Mouse (Mus musculus) embryonic facial prominence, embryonic 11.5 days (tissue): ENCODE measurements around the gene Vps54. TPM values are rescaled to one million over a fixed set of nuclear protein-coding genes. Genes with fewer than 3 reads are reported as not detected.

Experiments used
- ATAC-seq: fragments of 200-750 bp; cut with Nextera tagmentation; replicated peaks from 2 replicates; pipeline ENCODE4 v1.8.0; 2017; ENCODE audit warnings: low read depth; ENCODE audit not compliant: insufficient number of reproducible peaks, low FRiP score, low TSS enrichment
- DNase-seq: peaks from one replicate; pipeline ENCODE4 v3.0.0-alpha.2; 2015; ENCODE audit warnings: low spot score
- H3K27ac ChIP-seq: fragments of 300-500 bp; sonication (generic); replicated peaks from 2 replicates; pipeline ENCODE4 v1.5.1; 2014; ENCODE audit warnings: mild to moderate bottlenecking, low read depth, low read length, control low read depth
- H3K27me3 ChIP-seq: fragments of 300-500 bp; sonication (generic); 2 replicates; pipeline ENCODE4 v1.6.1; 2014; ENCODE audit warnings: mild to moderate bottlenecking, low read length, moderate library complexity, mixed read lengths; ENCODE audit not compliant: control insufficient read depth, insufficient read depth
- H3K36me3 ChIP-seq: fragments of 300-500 bp; sonication (generic); replicated peaks from 2 replicates; pipeline ENCODE4 v1.6.1; 2014; ENCODE audit warnings: low read depth, mild to moderate bottlenecking, low read length, moderate library complexity, mixed read lengths; ENCODE audit not compliant: control insufficient read depth, insufficient read depth
- H3K4me1 ChIP-seq: fragments of 300-500 bp; sonication (generic); 2 replicates; pipeline ENCODE4 v1.6.1; 2014; ENCODE audit warnings: low read length, mixed read lengths; ENCODE audit not compliant: control insufficient read depth, insufficient read depth
- H3K4me2 ChIP-seq: fragments of 300-500 bp; sonication (generic); 2 replicates; pipeline ENCODE4 v1.6.1; 2014; ENCODE audit warnings: low read depth, mild to moderate bottlenecking, control low read depth, low read length, moderate library complexity
- H3K4me3 ChIP-seq: fragments of 300-500 bp; sonication (generic); 2 replicates; pipeline ENCODE4 v1.5.1; 2014; ENCODE audit warnings: low read depth, low read length, control low read depth
- H3K9ac ChIP-seq: fragments of 300-500 bp; sonication (generic); replicated peaks from 2 replicates; pipeline ENCODE4 v1.6.1; 2014; ENCODE audit warnings: mild to moderate bottlenecking, control low read depth, low read length
- H3K9me3 ChIP-seq: fragments of 300-500 bp; sonication (generic); replicated peaks from 2 replicates; pipeline ENCODE4 v1.6.1; 2016; ENCODE audit warnings: mild to moderate bottlenecking, low read length, inconsistent platforms, mixed read lengths; ENCODE audit not compliant: control insufficient read depth
- WGBS: fragments of 180-500 bp; shearing (Covaris S2); extraction: QIAGEN DNeasy Blood & Tissue Kit; methylation state at CpG from one replicate; pipeline ENCODE4 v1.1.7; 2014; 5-methylcytosine and 5-hydroxymethylcytosine counted together
- polyA plus RNA-seq: library from polyadenylated mRNA; unstranded; fragments of >200 nt; fragmentation: Nextera tagmentation; extraction: Ambion mirVana; gene quantifications from 2 replicates; pipeline ENCODE4 v1.2.1, GENCODE M21; 2014

The Vps54 gene
- polyA plus RNA-seq, 1 experiment from 2014 or later: 19.5 TPM

- DNase-seq (no peak), ATAC-seq (no peak)
- Histone ChIP-seq H3K36me3 (no peaks in the 10 kb centered on the region), H3K4me2 (no peak overlapping the region), H3K4me1 (no peaks in the 10 kb centered on the region), H3K27ac (no peak overlapping the region), H3K4me3 (no peak overlapping the region), H3K9me3 (no peaks in the 10 kb centered on the region), H3K9ac (no peak overlapping the region), H3K27me3 (no peaks in the 10 kb centered on the region)
- WGBS: 93% methylated on average over 2 of the region's 2 CpGs
Measured at GRCm38 (mm10) chr11:21348890-21349289, 109.8 kb downstream of the Vps54 start.

DNA sequence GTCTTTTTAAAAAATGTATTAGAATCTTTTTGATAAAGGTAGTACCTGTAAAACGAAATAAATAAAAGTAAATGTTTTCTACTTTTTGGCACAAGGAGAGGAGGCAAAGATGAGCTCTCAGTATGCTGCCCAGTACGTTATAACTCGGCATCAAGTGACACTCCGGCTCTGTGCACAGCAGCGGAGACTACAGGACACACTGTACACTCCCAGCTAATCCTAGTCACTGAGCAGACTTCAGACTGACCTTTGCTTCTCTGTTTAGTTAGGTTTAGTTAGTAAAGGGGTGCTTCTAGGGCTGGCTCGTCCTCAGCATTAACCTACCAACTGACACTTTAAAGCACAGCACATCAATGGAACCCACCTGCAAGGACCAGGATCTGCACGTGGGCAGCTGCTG is 112.2 kb downstream of the Vps54 start:
- H3K9me3 ChIP-seq: no peaks in the 10 kb centered on the region
- DNase-seq: no peak
- ATAC-seq: no peak
- H3K9ac ChIP-seq: no peak overlapping the region
- no peaks in the 10 kb centered on the region for H3K36me3 ChIP-seq
- 90% methylated on average over 7 of the region's 7 CpGs for WGBS
- H3K4me3 ChIP-seq: no peak overlapping the region
- H3K4me2 ChIP-seq: no peak overlapping the region
- no peaks in the 10 kb centered on the region for H3K4me1 ChIP-seq
- no peaks in the 10 kb centered on the region for H3K27me3 ChIP-seq
- H3K27ac ChIP-seq: no peak overlapping the region

GRCm38 (mm10) chr11:21363144-21363940 is 124.3 kb downstream of the Vps54 start:
- H3K4me3 ChIP-seq: no peak overlapping the region
- H3K9ac ChIP-seq: no peak overlapping the region
- no peak overlapping the region for H3K27ac ChIP-seq
- 94% methylated on average over 4 of the region's 4 CpGs for WGBS
- H3K36me3 ChIP-seq: no peaks in the 10 kb centered on the region
- DNase-seq: no peak
- H3K4me2 ChIP-seq: no peak overlapping the region
- H3K9me3 ChIP-seq: no peaks in the 10 kb centered on the region
- no peaks in the 10 kb centered on the region for H3K4me1 ChIP-seq
- no peak for ATAC-seq
- no peaks in the 10 kb centered on the region for H3K27me3 ChIP-seq

GRCm38 (mm10) chr11:21368466-21368865 is 129.4 kb downstream of the Vps54 start:
- Histone ChIP-seq H3K27ac (no peak overlapping the region), H3K9me3 (no peaks in the 10 kb centered on the region), H3K9ac (no peak overlapping the region), H3K4me1 (no peaks in the 10 kb centered on the region), H3K4me2 (no peak overlapping the region), H3K36me3 (no peaks in the 10 kb centered on the region), H3K27me3 (no peaks in the 10 kb centered on the region), H3K4me3 (no peak overlapping the region)
- ATAC-seq (no peak), DNase-seq (no peak)
- 45% methylated on average over 7 of the region's 7 CpGs for WGBS

DNA sequence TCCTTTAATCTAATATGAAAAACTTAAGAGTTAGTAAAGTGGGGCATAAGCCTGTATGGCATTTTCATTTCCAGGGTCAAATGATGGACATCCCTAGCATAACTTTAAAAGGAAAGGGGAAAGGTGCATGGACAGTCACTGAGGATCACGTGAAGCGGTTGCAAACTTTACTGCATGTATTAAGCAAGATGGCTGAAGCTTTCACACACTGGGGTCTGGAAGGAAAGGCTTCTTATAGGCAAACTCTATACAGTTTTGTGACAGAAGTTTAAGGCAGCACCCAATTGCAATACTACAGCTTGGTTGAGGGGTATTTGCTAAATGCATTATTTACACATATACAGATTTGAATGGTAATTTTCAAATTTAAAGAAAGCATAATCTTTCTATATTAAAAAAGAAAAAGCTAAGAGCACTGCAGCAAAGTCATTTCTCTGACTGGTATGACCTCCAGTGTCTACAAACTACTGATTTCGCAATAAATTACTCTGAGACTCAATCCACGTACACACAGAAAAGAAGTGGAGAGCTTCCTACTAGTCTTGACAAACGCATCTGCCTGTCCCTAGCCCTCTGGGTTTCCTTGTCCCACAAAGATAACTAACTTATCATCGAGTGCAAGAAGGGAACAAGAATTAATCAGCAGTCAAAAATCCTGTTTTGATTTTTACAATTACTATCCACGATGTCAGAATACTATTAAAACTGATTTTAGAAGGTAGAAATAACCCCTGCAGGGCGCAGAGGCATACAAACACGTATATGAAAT is 130.4 kb downstream of the Vps54 start:
- no peaks in the 10 kb centered on the region for H3K4me1 ChIP-seq
- peak overlapping the region; percentile 75 for H3K4me3 ChIP-seq
- DNase-seq (no peak), ATAC-seq (no peak)
- H3K27ac ChIP-seq: no peak overlapping the region
- 25% methylated on average over 9 of the region's 9 CpGs for WGBS
- no peaks in the 10 kb centered on the region for H3K9me3 ChIP-seq
- peak overlapping the region; percentile 43 for H3K4me2 ChIP-seq
- no peaks in the 10 kb centered on the region for H3K27me3 ChIP-seq
- H3K9ac ChIP-seq: no peak overlapping the region
- H3K36me3 ChIP-seq: no peaks in the 10 kb centered on the region

GRCm38 (mm10) chr11:21370399-21371121 is 131.5 kb downstream of the Vps54 start:
- under 1% methylated on average over 53 of the region's 69 CpGs for WGBS
- Histone ChIP-seq H3K36me3 (no peaks in the 10 kb centered on the region), H3K4me2 (peak overlapping the region; percentile 43), H3K27ac (peak overlapping the region; percentile 84), H3K27me3 (no peaks in the 10 kb centered on the region), H3K4me3 (peak overlapping the region; percentile 75), H3K4me1 (no peaks in the 10 kb centered on the region), H3K9me3 (no peaks in the 10 kb centered on the region), H3K9ac (peak overlapping the region; percentile 81)
- ATAC-seq: peak; percentile 95
- peak; percentile 81 for DNase-seq
